Mouse (Mus musculus): ENCODE results near the gene Cdh20. TPM values are rescaled to one million over a fixed set of nuclear protein-coding genes. Genes with fewer than 3 reads are reported as not detected.

Gene Cdh20
- total and polyA plus RNA-seq, 3 experiments, result not detected

DNA sequence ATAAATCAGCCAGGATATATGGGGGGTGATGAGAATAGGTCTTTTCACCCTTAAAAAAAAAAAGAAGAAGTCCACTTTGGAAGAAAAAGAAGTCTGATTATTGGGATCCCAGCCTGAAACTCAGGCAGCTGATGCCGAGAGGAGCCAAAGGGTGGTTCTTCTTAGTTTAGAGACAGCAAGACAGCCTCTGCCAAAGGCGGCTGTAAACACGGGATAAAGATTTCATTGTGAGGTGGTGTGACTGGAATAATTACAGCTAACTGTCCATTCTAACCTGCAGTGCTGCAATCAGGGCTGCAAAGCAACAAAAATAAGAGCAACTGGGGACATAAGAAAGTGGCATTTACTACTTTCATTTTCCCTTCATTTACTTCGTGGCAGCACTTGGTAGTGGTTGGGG, 3.6 kb downstream of the Cdh20 start:
- Histone ChIP-seq H3K27ac (ENCODE audit: control insufficient read depth, low read depth, low read length) (no peak overlapping the region), H3K27me3 (ENCODE audit: control insufficient read depth in 1 of 2, insufficient read depth in 2 of 2, low read length in 2 of 2) (no peaks in the 10 kb centered on the region), H3K4me1 (ENCODE audit: control insufficient read depth in 1 of 2, insufficient read depth in 2 of 2, low read length in 2 of 2) (no peaks in the 10 kb centered on the region), H3K4me3 (ENCODE audit: control insufficient read depth in 1 of 2, insufficient read depth in 1 of 2, low read depth in 2 of 2, low read length in 2 of 2) (no peak overlapping the region), H3K79me2 (ENCODE audit: control insufficient read depth, insufficient read depth, low read length, poor library complexity) (no peaks in the 10 kb centered on the region), H3K36me3 (ENCODE audit: control insufficient read depth in 1 of 2, insufficient read depth in 2 of 2, low read length in 2 of 2) (no peaks in the 10 kb centered on the region), H3K9ac (ENCODE audit: control insufficient read depth, low read depth, low read length, poor library complexity, severe bottlenecking) (no peak overlapping the region), H3K9me3 (replicated peaks; ENCODE audit: insufficient read depth, low read length) (no peaks in the 10 kb centered on the region)
- no peak for DNase-seq (ENCODE audit: low read depth, low spot score)
- TF ChIP-seq KAT2A (conservative IDR thresholded peaks at IDR 0.05; ENCODE audit: low read depth, low read length) (no peak), JUND (IDR thresholded peaks at IDR 0.05; ENCODE audit: low read depth, low read length) (no peak), GABPA (IDR thresholded peaks at IDR 0.05; ENCODE audit: low read depth, low read length) (no peak), RCOR1 (IDR thresholded peaks at IDR 0.05; ENCODE audit: low read depth, low read length) (no peak), GATA1 (IDR thresholded peaks at IDR 0.05; ENCODE audit: low read depth, low read length) (no peak), MAFK (IDR thresholded peaks at IDR 0.05; ENCODE audit: borderline replicate concordance, low read depth, low read length) (no peak), ELF1 (IDR thresholded peaks at IDR 0.05; ENCODE audit: low read depth, low read length) (no peak), RAD21 (IDR thresholded peaks at IDR 0.05; ENCODE audit: low read depth, low read length) (no peak), TBP (IDR thresholded peaks at IDR 0.05; ENCODE audit: low read depth, low read length) (no peak), NRF1 (IDR thresholded peaks at IDR 0.05; ENCODE audit: insufficient read depth, low read depth, low read length, poor library complexity, severe bottlenecking) (no peak), POLR2A (IDR thresholded peaks at IDR 0.05; ENCODE audit: control insufficient read depth in 1 of 2, insufficient read depth in 1 of 2, low read depth in 1 of 2, low read length in 2 of 2, poor library complexity in 1 of 2) (no peak), MXI1 (IDR thresholded peaks at IDR 0.05; ENCODE audit: low read depth, low read length) (no peak)

DNA sequence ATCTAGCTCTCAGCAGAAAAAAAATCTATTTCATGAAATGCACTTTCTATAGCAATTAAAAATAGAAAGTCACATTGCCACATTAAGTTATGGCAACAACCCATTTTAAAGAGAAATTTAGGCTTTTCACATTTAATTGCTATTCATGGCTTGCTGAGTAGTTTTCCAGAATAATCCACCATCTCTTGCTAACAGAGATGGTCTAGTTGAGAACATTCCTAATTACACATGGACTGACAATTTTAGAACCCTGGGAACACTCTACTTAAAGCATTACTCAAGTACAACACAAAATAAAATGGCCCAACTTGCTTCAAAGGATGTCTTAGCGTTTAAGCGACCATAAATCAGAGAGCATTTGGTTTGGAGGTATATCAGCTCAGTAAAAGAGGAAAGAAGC, 4.9 kb downstream of the Cdh20 start:
- no peak overlapping the region for H3K9ac ChIP-seq (ENCODE audit: control insufficient read depth, low read depth, low read length, poor library complexity, severe bottlenecking)
- H3K4me1 ChIP-seq (ENCODE audit: control insufficient read depth in 1 of 2, insufficient read depth in 2 of 2, low read length in 2 of 2), result no peaks in the 10 kb centered on the region
- TF ChIP-seq MEF2A (IDR thresholded peaks at IDR 0.05; ENCODE audit: extremely low read depth, insufficient replicate concordance, low read depth, low read length, poor library complexity, severe bottlenecking), result no peak
- no peak for TF ChIP-seq MYC (IDR thresholded peaks at IDR 0.05; ENCODE audit: low read depth, low read length)
- no peak for TF ChIP-seq NELFE (IDR thresholded peaks at IDR 0.05; ENCODE audit: low read depth, low read length)
- TF ChIP-seq RCOR1 (IDR thresholded peaks at IDR 0.05; ENCODE audit: low read depth, low read length), result no peak
- no peak for TF ChIP-seq MXI1 (IDR thresholded peaks at IDR 0.05; ENCODE audit: low read depth, low read length)
- no peak for TF ChIP-seq JUND (IDR thresholded peaks at IDR 0.05; ENCODE audit: low read depth, low read length)

DNA sequence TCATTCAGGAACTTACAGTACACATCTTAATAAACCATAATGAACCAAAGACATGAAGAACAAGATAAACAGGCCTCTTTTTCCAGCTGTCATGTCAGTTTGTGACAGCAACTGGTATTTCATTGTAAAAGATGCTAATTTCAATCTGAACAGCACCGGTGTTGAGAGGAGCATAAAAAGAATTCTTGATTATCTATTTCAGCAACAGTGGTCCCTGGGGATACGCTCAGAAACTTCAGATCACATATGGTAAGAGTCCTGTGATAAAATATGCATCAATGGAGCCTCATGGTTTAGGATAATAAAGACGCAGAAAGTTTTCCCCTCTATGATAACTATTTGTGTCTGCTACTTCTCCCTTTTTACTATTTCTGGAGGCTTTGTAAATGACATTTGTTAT, 25.2 kb downstream of the Cdh20 start:
- Histone ChIP-seq H3K27me3 (ENCODE audit: control insufficient read depth in 1 of 2, insufficient read depth in 2 of 2, low read length in 2 of 2) (no peaks in the 10 kb centered on the region), H3K4me3 (ENCODE audit: control insufficient read depth in 1 of 2, insufficient read depth in 1 of 2, low read depth in 2 of 2, low read length in 2 of 2) (no peak overlapping the region), H3K4me1 (ENCODE audit: control insufficient read depth in 1 of 2, insufficient read depth in 2 of 2, low read length in 2 of 2) (no peaks in the 10 kb centered on the region), H3K9me3 (replicated peaks; ENCODE audit: insufficient read depth, low read length) (no peaks in the 10 kb centered on the region), H3K36me3 (ENCODE audit: control insufficient read depth in 1 of 2, insufficient read depth in 2 of 2, low read length in 2 of 2) (no peaks in the 10 kb centered on the region), H3K9ac (ENCODE audit: control insufficient read depth, low read depth, low read length, poor library complexity, severe bottlenecking) (no peak overlapping the region), H3K79me2 (ENCODE audit: control insufficient read depth, insufficient read depth, low read length, poor library complexity) (no peaks in the 10 kb centered on the region), H3K27ac (ENCODE audit: control insufficient read depth, low read depth, low read length) (no peak overlapping the region)
- no peak for DNase-seq (ENCODE audit: low read depth, low spot score)
- no peak for TF ChIP-seq USF1 (IDR thresholded peaks at IDR 0.05; ENCODE audit: low read depth, low read length)
- TF ChIP-seq ELF1 (IDR thresholded peaks at IDR 0.05; ENCODE audit: low read depth, low read length), result no peak
- no peak for TF ChIP-seq NRF1 (IDR thresholded peaks at IDR 0.05; ENCODE audit: insufficient read depth, low read depth, low read length, poor library complexity, severe bottlenecking)
- TF ChIP-seq POLR2AphosphoS2 (IDR thresholded peaks at IDR 0.05; ENCODE audit: low read length), result no peak
- no peak for TF ChIP-seq CHD2 (IDR thresholded peaks at IDR 0.05; ENCODE audit: low read length)
- TF ChIP-seq SMC3 (IDR thresholded peaks at IDR 0.05; ENCODE audit: low read depth, low read length), result no peak
- no peak for TF ChIP-seq TBP (IDR thresholded peaks at IDR 0.05; ENCODE audit: low read depth, low read length)
- TF ChIP-seq MYC (IDR thresholded peaks at IDR 0.05; ENCODE audit: low read depth, low read length), result no peak
- TF ChIP-seq GABPA (IDR thresholded peaks at IDR 0.05; ENCODE audit: low read depth, low read length), result no peak
- TF ChIP-seq ZNF384 (IDR thresholded peaks at IDR 0.05; ENCODE audit: low read depth, low read length), result no peak
- TF ChIP-seq HCFC1 (IDR thresholded peaks at IDR 0.05; ENCODE audit: low read depth, low read length), result no peak
- no peak for TF ChIP-seq BHLHE40 (IDR thresholded peaks at IDR 0.05; ENCODE audit: borderline replicate concordance, low read depth, low read length)
- TF ChIP-seq CTCF (IDR thresholded peaks at IDR 0.05 in 2 of 3, conservative IDR thresholded peaks at IDR 0.05 in 1 of 3; ENCODE audit: control insufficient read depth in 1 of 3, insufficient read depth in 1 of 3, low read depth in 2 of 3, low read length in 3 of 3, poor library complexity in 1 of 3, severe bottlenecking in 1 of 3), result no peak
- no peak for TF ChIP-seq MAFK (IDR thresholded peaks at IDR 0.05; ENCODE audit: borderline replicate concordance, low read depth, low read length)
- no peak for TF ChIP-seq GATA1 (IDR thresholded peaks at IDR 0.05; ENCODE audit: low read depth, low read length)
- TF ChIP-seq UBTF (IDR thresholded peaks at IDR 0.05; ENCODE audit: borderline replicate concordance, insufficient read depth, low read depth, low read length), result no peak
- TF ChIP-seq E2F4 (IDR thresholded peaks at IDR 0.05; ENCODE audit: borderline replicate concordance, low read depth, low read length), result no peak
- no peak for TF ChIP-seq RAD21 (IDR thresholded peaks at IDR 0.05; ENCODE audit: low read depth, low read length)
- TF ChIP-seq MXI1 (IDR thresholded peaks at IDR 0.05; ENCODE audit: low read depth, low read length), result no peak

More for the DNA sequence above, 4.9 kb downstream of the Cdh20 start:
- Histone ChIP-seq H3K36me3 (ENCODE audit: control insufficient read depth in 1 of 2, insufficient read depth in 2 of 2, low read length in 2 of 2) (no peaks in the 10 kb centered on the region), H3K27me3 (ENCODE audit: control insufficient read depth in 1 of 2, insufficient read depth in 2 of 2, low read length in 2 of 2) (no peaks in the 10 kb centered on the region), H3K4me3 (ENCODE audit: control insufficient read depth in 1 of 2, insufficient read depth in 1 of 2, low read depth in 2 of 2, low read length in 2 of 2) (no peak overlapping the region), H3K9me3 (replicated peaks; ENCODE audit: insufficient read depth, low read length) (no peaks in the 10 kb centered on the region), H3K27ac (ENCODE audit: control insufficient read depth, low read depth, low read length) (no peak overlapping the region), H3K79me2 (ENCODE audit: control insufficient read depth, insufficient read depth, low read length, poor library complexity) (no peaks in the 10 kb centered on the region)
- DNase-seq (ENCODE audit: low read depth, low spot score), result no peak

Measured in MEL (cell line).